Mouse (Mus musculus): ENCODE measurements around the gene Zbtb12. TPM values are rescaled to one million over a fixed set of nuclear protein-coding genes. Genes with fewer than 3 reads are reported as not detected.

Zbtb12 gene
- polyA plus RNA-seq, 1 experiment from 2014 or later = 1.5 TPM

DNA sequence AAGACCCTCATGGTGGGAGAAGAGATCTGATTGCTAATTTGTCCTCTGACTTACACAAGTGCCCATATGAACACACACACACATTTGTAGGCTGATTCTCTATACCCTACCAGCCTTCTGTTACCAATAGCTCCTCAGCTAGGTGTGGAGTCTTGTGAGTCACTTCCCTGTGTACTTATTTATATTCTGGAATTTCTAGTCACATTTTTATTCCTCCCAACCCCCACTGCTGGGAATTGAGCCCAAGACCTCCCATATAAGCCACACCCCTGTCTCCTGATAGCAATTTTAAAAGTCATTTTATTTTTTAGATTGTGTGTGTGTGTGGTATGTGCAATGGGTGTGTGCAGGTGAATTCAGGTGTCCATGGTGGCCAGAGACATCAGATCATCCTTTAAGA is 65.1 kb downstream of the Zbtb12 start:
- no peak for ATAC-seq (replicated peaks; ENCODE audit: extremely low read depth, insufficient read depth, low FRiP score)
- no peak overlapping the region for H3K4me2 ChIP-seq (ENCODE audit: low read depth, low read length)
- H3K9me3 ChIP-seq (replicated peaks; ENCODE audit: control insufficient read depth, low read length) = no peaks in the 10 kb centered on the region
- no peaks in the 10 kb centered on the region for H3K27me3 ChIP-seq (ENCODE audit: control insufficient read depth, insufficient read depth, low read length)
- peaks cover under 1% of the 10 kb centered on the region; the same call in 1 of the 2 replicates for H3K36me3 ChIP-seq (ENCODE audit: control insufficient read depth, insufficient read depth)
- no peak overlapping the region for H3K9ac ChIP-seq (ENCODE audit: low read length)
- H3K4me1 ChIP-seq (ENCODE audit: control insufficient read depth, insufficient read depth, low read length) = peaks cover 6% of the 10 kb centered on the region
- H3K27ac ChIP-seq (ENCODE audit: low read length) = no peak overlapping the region
- no peak overlapping the region for H3K4me3 ChIP-seq (ENCODE audit: low read length)

Small RNAs within 50 kb of the gene (microRNA-seq; reads per million reads assigned to microRNA genes)
- gene Mir6970 (not detected), gene Mir6971 (1.4 reads per million), gene Mir6972 (not detected)

Other genes with a start within 250 kb of the Zbtb12 start
- gene Prrt1, start 249.9 kb upstream of the Zbtb12 start, polyA plus RNA-seq (2015; fragmentation: Nextera tagmentation; extraction: Ambion mirVana) = 0.64 and 2.1 TPM in 2 replicates
- gene Fkbpl, start 234.7 kb upstream of the Zbtb12 start, polyA plus RNA-seq (2015; fragmentation: Nextera tagmentation; extraction: Ambion mirVana) = 11.7 and 12.3 TPM in 2 replicates
- gene Atf6b, start 232.3 kb upstream of the Zbtb12 start, polyA plus RNA-seq (2015; fragmentation: Nextera tagmentation; extraction: Ambion mirVana) = 45.7 and 46.7 TPM in 2 replicates
- gene Tnxb, start 208.9 kb upstream of the Zbtb12 start, polyA plus RNA-seq (2015; fragmentation: Nextera tagmentation; extraction: Ambion mirVana) = 2.5 and 2.8 TPM in 2 replicates
- 0.25 and 0.34 TPM in 2 replicates for gene C4b, start 135.6 kb upstream of the Zbtb12 start, polyA plus RNA-seq (2015; fragmentation: Nextera tagmentation; extraction: Ambion mirVana)
- not detected in 2 replicates for gene Cyp21a1, start 74.9 kb upstream of the Zbtb12 start, polyA plus RNA-seq (2015; fragmentation: Nextera tagmentation; extraction: Ambion mirVana)
- gene Stk19, start 42.5 kb upstream of the Zbtb12 start, polyA plus RNA-seq (2015; fragmentation: Nextera tagmentation; extraction: Ambion mirVana) = 17.1 and 24.4 TPM in 2 replicates
- gene Dxo, start 42.5 kb upstream of the Zbtb12 start, polyA plus RNA-seq (2015; fragmentation: Nextera tagmentation; extraction: Ambion mirVana) = 37.7 and 38.6 TPM in 2 replicates
- gene Skiv2l, start 29.3 kb upstream of the Zbtb12 start, polyA plus RNA-seq (2015; fragmentation: Nextera tagmentation; extraction: Ambion mirVana) = 32.9 and 33.9 TPM in 2 replicates
- 57.5 and 64.3 TPM in 2 replicates for gene Nelfe, start 29.1 kb upstream of the Zbtb12 start, polyA plus RNA-seq (2015; fragmentation: Nextera tagmentation; extraction: Ambion mirVana)
- gene Cfb, start 17.0 kb upstream of the Zbtb12 start, polyA plus RNA-seq (2015; fragmentation: Nextera tagmentation; extraction: Ambion mirVana) = 1.7 and 2.5 TPM in 2 replicates
- not detected in 2 replicates for gene Gm20547, start 2.6 kb downstream of the Zbtb12 start, polyA plus RNA-seq (2015; fragmentation: Nextera tagmentation; extraction: Ambion mirVana)
- gene C2, start 18.8 kb downstream of the Zbtb12 start, polyA plus RNA-seq (2015; fragmentation: Nextera tagmentation; extraction: Ambion mirVana) = 2.2 and 2.6 TPM in 2 replicates
- 39.5 and 41.5 TPM in 2 replicates for gene Ehmt2, start 19.0 kb downstream of the Zbtb12 start, polyA plus RNA-seq (2015; fragmentation: Nextera tagmentation; extraction: Ambion mirVana)
- 0.16 and 0.68 TPM in 2 replicates for gene Slc44a4, start 35.0 kb downstream of the Zbtb12 start, polyA plus RNA-seq (2015; fragmentation: Nextera tagmentation; extraction: Ambion mirVana)
- 20.1 and 20.4 TPM in 2 replicates for gene Neu1, start 51.8 kb downstream of the Zbtb12 start, polyA plus RNA-seq (2015; fragmentation: Nextera tagmentation; extraction: Ambion mirVana)
- gene Hspa1b, start 79.8 kb downstream of the Zbtb12 start, polyA plus RNA-seq (2015; fragmentation: Nextera tagmentation; extraction: Ambion mirVana) = 0.11 and 0.18 TPM in 2 replicates
- gene Gm20481, start 90.4 kb downstream of the Zbtb12 start, polyA plus RNA-seq (2015; fragmentation: Nextera tagmentation; extraction: Ambion mirVana) = not detected in 2 replicates
- 3.9 and 4.4 TPM in 2 replicates for gene Hspa1a, start 92.7 kb downstream of the Zbtb12 start, polyA plus RNA-seq (2015; fragmentation: Nextera tagmentation; extraction: Ambion mirVana)
- gene Hspa1l, start 93.2 kb downstream of the Zbtb12 start, polyA plus RNA-seq (2015; fragmentation: Nextera tagmentation; extraction: Ambion mirVana) = 3.1 and 4.2 TPM in 2 replicates
- 132 and 134 TPM in 2 replicates for gene Lsm2, start 102.4 kb downstream of the Zbtb12 start, polyA plus RNA-seq (2015; fragmentation: Nextera tagmentation; extraction: Ambion mirVana)
- 69.9 and 75.0 TPM in 2 replicates for gene Vars, start 121.5 kb downstream of the Zbtb12 start, polyA plus RNA-seq (2015; fragmentation: Nextera tagmentation; extraction: Ambion mirVana)
- gene Vwa7, start 137.1 kb downstream of the Zbtb12 start, polyA plus RNA-seq (2015; fragmentation: Nextera tagmentation; extraction: Ambion mirVana) = 0.27 and 0.34 TPM in 2 replicates
- 1.9 and 3.0 TPM in 2 replicates for gene Sapcd1, start 148.5 kb downstream of the Zbtb12 start, polyA plus RNA-seq (2015; fragmentation: Nextera tagmentation; extraction: Ambion mirVana)
- gene Msh5, start 167.3 kb downstream of the Zbtb12 start, polyA plus RNA-seq (2015; fragmentation: Nextera tagmentation; extraction: Ambion mirVana) = 3.5 and 3.7 TPM in 2 replicates
- 349 and 372 TPM in 2 replicates for gene Clic1, start 170.5 kb downstream of the Zbtb12 start, polyA plus RNA-seq (2015; fragmentation: Nextera tagmentation; extraction: Ambion mirVana)
- 171 and 193 TPM in 2 replicates for gene Ddah2, start 179.6 kb downstream of the Zbtb12 start, polyA plus RNA-seq (2015; fragmentation: Nextera tagmentation; extraction: Ambion mirVana)
- 0.17 TPM in 1 of 2 replicates, not detected in the other for gene Ly6g6c, start 185.9 kb downstream of the Zbtb12 start, polyA plus RNA-seq (2015; fragmentation: Nextera tagmentation; extraction: Ambion mirVana)
- gene Mpig6b, start 186.7 kb downstream of the Zbtb12 start, polyA plus RNA-seq (2015; fragmentation: Nextera tagmentation; extraction: Ambion mirVana) = 0.16 and 0.54 TPM in 2 replicates
- 0.72 and 0.84 TPM in 2 replicates for gene Ly6g6e, start 197.4 kb downstream of the Zbtb12 start, polyA plus RNA-seq (2015; fragmentation: Nextera tagmentation; extraction: Ambion mirVana)
- gene Ly6g6d, start 198.6 kb downstream of the Zbtb12 start, polyA plus RNA-seq (2015; fragmentation: Nextera tagmentation; extraction: Ambion mirVana) = 1.9 and 3.4 TPM in 2 replicates
- gene Ly6g6f, start 206.1 kb downstream of the Zbtb12 start, polyA plus RNA-seq (2015; fragmentation: Nextera tagmentation; extraction: Ambion mirVana) = 0.29 and 0.39 TPM in 2 replicates
- gene Abhd16a, start 209.8 kb downstream of the Zbtb12 start, polyA plus RNA-seq (2015; fragmentation: Nextera tagmentation; extraction: Ambion mirVana) = 80.9 and 83.3 TPM in 2 replicates
- gene Ly6g5c, start 228.8 kb downstream of the Zbtb12 start, polyA plus RNA-seq (2015; fragmentation: Nextera tagmentation; extraction: Ambion mirVana) = 0.72 TPM in 1 of 2 replicates, not detected in the other
- gene Ly6g5b, start 235.9 kb downstream of the Zbtb12 start, polyA plus RNA-seq (2015; fragmentation: Nextera tagmentation; extraction: Ambion mirVana) = 0.57 and 0.63 TPM in 2 replicates
- gene Gpank1, start 242.0 kb downstream of the Zbtb12 start, polyA plus RNA-seq (2015; fragmentation: Nextera tagmentation; extraction: Ambion mirVana) = 13.6 and 14.9 TPM in 2 replicates
- gene Csnk2b, start 242.6 kb downstream of the Zbtb12 start, polyA plus RNA-seq (2015; fragmentation: Nextera tagmentation; extraction: Ambion mirVana) = 224 and 232 TPM in 2 replicates
- gene D17H6S53E, start 246.9 kb downstream of the Zbtb12 start, polyA plus RNA-seq (2015; fragmentation: Nextera tagmentation; extraction: Ambion mirVana) = 10.1 and 10.2 TPM in 2 replicates

Data from heart, embryonic 16.5 days (tissue).